Comparison of ENCODE assay signal across 9 mouse cellular contexts in genomic region chr12:76547409-76548081, GRCm38 (mm10). TPM values are rescaled to one million over a fixed set of nuclear protein-coding genes. Genes with fewer than 3 reads are reported as not detected.
DNase-seq lines count a peak whose midpoint lies in the region; ATAC-seq and TF ChIP-seq lines count a peak whose summit lies in the region.
"Had no signal": no experiment of that assay in that cellular context is flagged by ENCODE, and none has a peak within 500 bp of the region (broad histone marks: within the 10 kb centered on the region; RNA-seq: fewer than 3 reads in every experiment).

No protein-coding gene starts in this region.

- peaks cover 3% of the 10 kb centered on the region; the same call in 1 of the 2 replicates for H3K27me3 ChIP-seq in limb, embryonic 13.5 days
- peaks cover 12% of the 10 kb centered on the region for H3K27me3 ChIP-seq in midbrain, postnatal 0 days (ENCODE audit: insufficient read depth, low read length)
- H3K27me3 ChIP-seq: Patski had no signal

- no peaks in the 10 kb centered on the region for H3K36me3 ChIP-seq in limb, embryonic 13.5 days
- no peaks in the 10 kb centered on the region for H3K36me3 ChIP-seq in midbrain, postnatal 0 days (ENCODE audit: insufficient read depth, low read length)

- H3K4me2 ChIP-seq in limb, embryonic 13.5 days (replicated peaks) = peak overlapping the region; percentile 59
- H3K4me2 ChIP-seq in midbrain, postnatal 0 days (ENCODE audit: low read depth, low read length, poor library complexity, severe bottlenecking) = peak overlapping the region; percentile 33; the same call in 1 of the 2 replicates

- peaks cover 5% of the 10 kb centered on the region for H3K4me1 ChIP-seq in lung, adult 2 months (ENCODE audit: control insufficient read depth, insufficient read depth, low read length)
- peaks cover 47% of the 10 kb centered on the region for H3K4me1 ChIP-seq in limb, embryonic 13.5 days
- H3K4me1 ChIP-seq in midbrain, postnatal 0 days (ENCODE audit: insufficient read depth, low read length) = no peaks in the 10 kb centered on the region

- H3K9ac ChIP-seq in limb, embryonic 13.5 days = 0 out of 2 replicates have a peak overlapping the region, but pooled peaks have one; percentile 31
- no peak overlapping the region for H3K9ac ChIP-seq in midbrain, postnatal 0 days (replicated peaks; ENCODE audit: low read length, poor library complexity, severe bottlenecking)

- H3K27ac ChIP-seq in limb, embryonic 13.5 days = peak overlapping the region; percentile 34; the same call in 1 of the 2 replicates
- H3K27ac ChIP-seq in midbrain, postnatal 0 days (ENCODE audit: low read depth, low read length) = no peak overlapping the region

- no peak overlapping the region for H3K4me3 ChIP-seq in lung, adult 2 months (replicated peaks; ENCODE audit: extremely low read depth, low read depth, low read length)
- no peak overlapping the region for H3K4me3 ChIP-seq in limb, embryonic 13.5 days
- H3K4me3 ChIP-seq in midbrain, postnatal 0 days (ENCODE audit: low read depth, low read length) = no peak overlapping the region

- peak; percentile 71 to 84 for DNase-seq in lung, adult 18-20 months
- no peak for DNase-seq in lung, adult 2 months
- peak; percentile 96 for DNase-seq in gonadal fat pad, adult 2 months (ENCODE audit: low read depth)
- no peak for DNase-seq in midbrain, postnatal 0 days (ENCODE audit: low spot score)
- DNase-seq in cerebellum, postnatal 36 days = no peak
- no peak for DNase-seq in layer of hippocampus, adult 9-11 months
- no peak for DNase-seq in right cerebral cortex, adult 18-20 months

- no peaks in the 10 kb centered on the region for H3K9me3 ChIP-seq in limb, embryonic 13.5 days
- no peaks in the 10 kb centered on the region for H3K9me3 ChIP-seq in midbrain, postnatal 0 days (ENCODE audit: low read length)

- TF ChIP-seq CTCF in lung, adult 2 months (IDR thresholded peaks at IDR 0.05; ENCODE audit: insufficient read depth, low read length) = no peak
- TF ChIP-seq CTCF in midbrain, postnatal 0 days (IDR thresholded peaks at IDR 0.05) = no peak

- 41% methylated on average over 13 of the region's 13 CpGs for WGBS in lung, adult 2 months
- 24% methylated on average over 13 of the region's 13 CpGs for WGBS in limb, embryonic 13.5 days
- WGBS in midbrain, postnatal 0 days = 35% methylated on average over 13 of the region's 13 CpGs

- TF ChIP-seq POLR2A in lung, adult 2 months (IDR thresholded peaks at IDR 0.05; ENCODE audit: borderline replicate concordance, extremely low read depth, low read depth, low read length) = no peak

- peak; percentile 45; the same call in 1 of the 2 replicates for ATAC-seq in limb, embryonic 13.5 days (ENCODE audit: low FRiP score, low read depth)
- no peak for ATAC-seq in midbrain, postnatal 0 days (ENCODE audit: low FRiP score)

RNA-seq across cellular contexts. Expression of gene Plekhg3, which starts 16.9 kb away (rescaled TPM):
- polyA plus RNA-seq in lung, adult 2 months (2012; rRNA removed) = 19.5 and 20.4 TPM in 2 replicates
- polyA plus RNA-seq in gonadal fat pad, adult 2 months (2012; rRNA removed) = 31.6 and 34.0 TPM in 2 replicates
- 5.6 and 7.2 TPM in 2 replicates for polyA plus RNA-seq in limb, embryonic 13.5 days (2015; fragmentation: Nextera tagmentation; extraction: Ambion mirVana)
- total RNA-seq in midbrain, postnatal 0 days (2014; rRNA removed) = 6.2 and 8.4 TPM in 2 replicates
- 0.71 and 1.2 TPM in 2 replicates for polyA plus RNA-seq in midbrain, postnatal 0 days (2015; fragmentation: Nextera tagmentation; extraction: Ambion mirVana)

Comparison
In these comparisons a context has a peak if more than half of its experiments do, and no peak if none do; other contexts are left out.
1. DNase-seq: peak in lung, adult 18-20 months (2 of 2) and gonadal fat pad, adult 2 months (single experiment); none in lung, adult 2 months (single experiment), midbrain, postnatal 0 days (single experiment), cerebellum, postnatal 36 days (0 of 2), layer of hippocampus, adult 9-11 months (single experiment) and right cerebral cortex, adult 18-20 months (single experiment).